Mouse (Mus musculus): ENCODE measurements around the gene Slit3.

The Slit3 gene

DNA sequence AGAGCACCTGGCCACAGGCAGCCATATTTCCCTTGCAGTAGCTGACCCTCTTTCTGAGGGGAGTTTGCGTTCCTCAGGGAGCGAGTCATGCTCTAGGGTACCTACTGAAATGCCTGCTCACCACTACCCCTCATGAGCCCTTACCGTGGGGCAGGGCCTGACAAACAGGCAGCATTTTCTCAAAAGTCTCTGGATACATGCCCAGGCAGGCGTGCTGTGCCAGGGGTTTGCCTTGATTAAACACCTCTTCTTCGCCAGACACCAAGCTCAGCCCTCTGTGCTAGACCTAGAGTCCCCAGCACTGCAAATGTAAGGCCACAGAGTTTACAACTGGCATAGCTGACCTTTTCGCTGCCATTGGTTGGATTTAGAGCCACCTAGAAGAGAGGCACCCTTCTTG is 345.7 kb downstream of the Slit3 start:
- DNase-seq (ENCODE audit: low spot score in 2 of 2) = no peak

DNA sequence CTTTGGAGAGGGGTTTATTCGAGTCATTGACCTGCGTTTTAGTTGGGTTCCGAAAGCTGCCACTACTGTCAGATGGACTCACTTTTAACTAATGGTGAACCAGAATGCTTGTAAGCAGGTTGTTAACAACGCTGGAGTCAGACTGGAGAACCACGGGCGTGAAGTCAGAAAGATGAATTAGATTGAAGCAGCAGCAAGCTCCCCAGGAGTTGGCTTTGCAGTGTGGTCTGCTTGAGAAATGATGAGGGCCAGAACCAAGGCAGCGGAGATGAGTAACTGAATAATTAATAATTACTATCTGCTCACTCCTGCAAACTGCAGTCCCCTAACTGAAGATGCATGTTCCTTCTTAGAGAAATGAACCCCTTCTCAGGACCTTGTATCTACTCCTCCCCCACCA is 347.8 kb downstream of the Slit3 start:
- DNase-seq (ENCODE audit: low spot score in 2 of 2) = no peak

DNA sequence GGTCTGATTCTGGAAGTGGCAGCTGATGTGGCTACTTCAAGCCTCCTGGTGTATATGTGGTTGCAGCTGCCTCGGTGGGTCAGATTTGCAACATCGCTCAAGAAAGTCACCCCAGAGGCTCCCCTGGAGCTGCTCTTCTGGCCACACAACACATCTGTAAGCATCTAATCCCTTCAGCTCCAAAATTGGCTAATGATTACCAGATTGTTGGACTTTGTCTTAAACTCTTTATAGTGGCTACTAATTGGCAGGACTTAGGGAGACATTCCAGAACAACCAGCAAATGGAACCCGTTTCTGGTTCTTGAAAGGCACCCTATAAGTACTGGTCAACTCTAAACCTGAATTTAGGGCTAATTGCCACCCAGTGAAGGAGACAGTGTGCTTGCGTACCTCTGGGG is 348.9 kb downstream of the Slit3 start:
- no peak for DNase-seq (ENCODE audit: low spot score in 2 of 2)

DNA sequence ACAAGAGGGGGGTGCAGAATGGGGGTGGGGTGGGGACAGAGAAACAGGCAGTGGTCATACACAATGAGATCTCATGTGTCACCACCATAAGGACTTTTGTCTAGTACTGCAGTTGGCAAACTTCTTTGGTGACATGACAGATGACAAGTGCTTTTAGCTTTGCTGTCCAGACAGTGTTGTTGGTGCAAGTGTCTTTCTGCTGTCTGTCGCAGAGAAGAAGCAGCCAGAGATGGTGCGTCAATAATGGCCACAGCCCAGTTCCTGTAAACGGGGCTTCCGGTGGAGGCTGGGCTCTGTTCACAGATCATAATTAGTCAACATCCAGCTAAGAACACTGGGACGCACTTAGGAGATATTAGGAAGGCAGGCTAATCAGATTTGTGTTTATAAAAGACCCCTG is 349.8 kb downstream of the Slit3 start:
- no peak for DNase-seq (ENCODE audit: low spot score in 2 of 2)

DNA sequence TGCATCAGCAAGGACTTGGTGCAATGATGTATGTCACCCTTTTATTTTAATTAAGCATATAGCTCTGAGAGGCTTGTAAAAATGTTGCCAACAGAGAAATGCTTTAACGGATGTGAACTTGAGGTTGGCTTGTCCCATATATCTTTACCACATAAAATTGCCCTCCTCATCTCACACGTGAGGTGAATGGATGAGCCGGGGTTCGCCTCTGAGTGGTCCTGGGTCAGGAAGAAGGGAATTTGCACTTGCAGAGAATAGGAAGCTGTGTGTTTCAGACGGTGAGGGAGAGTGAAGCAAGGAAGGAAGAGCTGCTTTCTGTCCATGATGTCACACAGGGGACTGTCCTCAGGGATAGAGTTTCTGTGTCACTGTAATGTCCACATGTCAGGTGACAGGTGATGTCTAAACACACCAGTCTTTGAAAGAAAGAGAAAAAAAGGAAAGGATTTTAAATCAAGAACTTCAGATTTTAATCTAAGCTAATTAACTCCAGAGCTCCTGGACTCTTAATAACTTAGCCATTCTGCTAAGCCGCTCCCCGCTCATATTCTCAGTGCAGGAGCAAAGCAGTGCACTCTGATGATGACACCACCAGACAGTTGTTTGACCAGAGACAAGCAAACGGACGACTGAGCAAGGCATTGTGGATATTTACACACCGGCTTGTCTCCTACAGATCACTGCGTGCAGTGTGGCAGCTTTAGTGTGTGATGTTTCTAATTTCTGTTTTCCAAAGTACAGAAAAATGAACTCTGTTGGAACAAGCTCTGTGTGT is 352.0 kb downstream of the Slit3 start:
- no peak for DNase-seq (ENCODE audit: low spot score in 2 of 2)

DNA sequence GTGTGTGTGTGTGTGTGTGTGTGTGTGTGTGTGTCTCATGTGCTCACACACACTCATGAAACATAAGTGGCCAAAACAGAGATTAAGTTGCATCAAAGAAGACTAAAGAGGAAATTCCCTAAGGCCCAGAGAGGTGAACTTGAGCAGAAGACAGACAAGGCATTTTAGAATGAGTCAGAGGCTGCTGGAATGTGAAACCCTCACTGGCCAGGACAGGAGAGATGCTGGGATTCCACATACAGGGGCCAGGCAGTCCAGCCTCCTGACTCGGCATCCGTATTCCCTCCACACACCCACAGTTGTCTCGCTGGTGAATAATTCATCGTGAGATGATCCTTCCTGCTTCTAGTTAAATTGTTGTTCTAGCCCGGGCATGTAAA is 352.6 kb downstream of the Slit3 start:
- no peak for DNase-seq (ENCODE audit: low spot score in 2 of 2)

DNA sequence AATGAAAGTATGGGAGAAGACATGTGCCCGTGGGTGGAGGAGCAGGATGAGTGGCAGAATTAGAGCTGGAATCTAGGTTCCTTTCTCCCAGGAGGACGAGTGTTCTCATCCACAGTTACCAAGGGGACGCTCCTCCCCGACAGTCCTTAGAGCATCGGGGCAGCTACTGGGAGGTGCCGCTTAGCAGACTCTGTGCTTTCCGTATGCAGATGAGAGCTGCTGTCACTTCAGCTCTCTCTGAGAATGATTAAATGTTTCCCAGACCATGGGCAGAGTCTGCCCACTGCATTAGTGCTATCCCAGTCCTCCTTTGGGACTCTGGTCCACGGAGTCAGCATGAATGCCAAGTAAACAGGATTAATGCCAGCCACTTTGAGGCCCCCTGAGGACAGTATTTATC is 359.1 kb downstream of the Slit3 start:
- no peak for DNase-seq (ENCODE audit: low spot score in 2 of 2)

DNA sequence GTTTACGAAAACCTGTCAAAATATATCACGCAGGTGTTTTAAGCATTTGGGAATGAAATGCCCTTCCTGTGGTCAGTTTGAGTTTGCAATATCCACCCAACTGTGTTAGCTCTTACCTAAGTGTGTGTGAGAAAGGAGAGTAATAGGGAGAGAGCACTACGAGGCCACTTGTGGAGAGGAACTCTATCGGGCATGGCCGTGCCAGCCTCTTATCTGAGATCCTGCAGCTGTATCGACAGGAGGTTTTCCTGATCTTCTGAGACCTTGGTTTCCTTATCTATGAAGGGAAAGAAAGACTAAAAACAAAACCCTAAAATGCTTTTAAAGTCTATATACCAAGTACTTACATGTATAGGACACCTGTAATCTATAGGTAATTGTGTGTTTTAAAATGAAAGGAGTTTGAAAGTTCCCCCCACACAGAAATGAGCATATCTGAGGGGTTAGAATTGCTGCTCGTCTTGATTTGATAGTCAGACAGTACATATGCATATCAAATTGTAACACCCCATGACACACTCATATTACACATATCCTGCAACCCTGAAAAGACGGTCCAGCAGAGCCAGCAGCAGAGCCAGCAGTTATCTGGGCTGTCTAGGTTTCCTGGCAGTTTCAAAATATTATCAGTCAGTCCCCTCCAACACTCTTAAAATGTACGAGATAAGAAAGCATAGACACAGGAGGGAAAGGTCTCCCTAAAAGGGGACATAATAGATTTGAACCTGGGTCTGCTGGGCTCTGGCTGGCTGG is 360.8 kb downstream of the Slit3 start:
- no peak for DNase-seq (ENCODE audit: low spot score in 2 of 2)

DNA sequence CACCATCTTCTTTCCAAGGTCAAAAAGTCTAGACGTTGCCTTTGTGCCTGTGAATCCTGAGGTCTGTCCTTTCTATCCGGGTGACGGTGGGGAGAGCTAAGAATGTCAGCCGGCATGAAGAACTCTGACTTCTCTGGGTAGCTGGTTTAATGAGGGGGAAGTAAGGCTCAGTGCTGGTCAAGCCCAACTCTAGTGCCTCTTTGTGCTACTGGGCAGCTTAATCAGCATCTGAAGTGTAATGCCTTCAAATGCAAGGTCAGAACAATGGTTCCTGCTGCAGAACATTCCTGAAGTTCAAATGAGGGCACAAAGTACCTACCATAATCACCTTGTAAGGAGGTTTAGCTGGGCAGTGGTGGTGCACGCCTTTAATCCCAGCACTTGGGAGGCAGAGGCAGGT is 366.9 kb downstream of the Slit3 start:
- DNase-seq (ENCODE audit: low spot score in 2 of 2) = no peak

DNA sequence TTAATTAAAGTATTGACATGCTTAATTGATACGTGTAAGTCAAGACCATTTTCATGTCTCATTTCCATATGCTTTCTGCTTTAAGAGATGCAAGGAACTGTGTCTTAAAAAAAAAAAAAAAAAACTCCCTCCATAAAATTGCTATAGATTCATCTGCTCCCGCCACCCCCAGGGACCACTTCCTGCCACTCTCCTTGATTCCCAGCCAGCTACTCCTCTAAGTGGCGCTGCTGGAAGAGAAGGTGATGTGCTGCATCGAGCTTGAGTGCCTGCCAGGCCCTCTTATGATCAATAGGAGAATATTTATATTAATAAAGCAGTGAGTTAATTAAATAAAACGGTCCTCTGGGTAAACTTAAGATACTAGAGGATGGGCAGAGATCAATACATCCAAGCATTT is 370.7 kb downstream of the Slit3 start:
- DNase-seq (ENCODE audit: low spot score in 2 of 2) = no peak

DNA sequence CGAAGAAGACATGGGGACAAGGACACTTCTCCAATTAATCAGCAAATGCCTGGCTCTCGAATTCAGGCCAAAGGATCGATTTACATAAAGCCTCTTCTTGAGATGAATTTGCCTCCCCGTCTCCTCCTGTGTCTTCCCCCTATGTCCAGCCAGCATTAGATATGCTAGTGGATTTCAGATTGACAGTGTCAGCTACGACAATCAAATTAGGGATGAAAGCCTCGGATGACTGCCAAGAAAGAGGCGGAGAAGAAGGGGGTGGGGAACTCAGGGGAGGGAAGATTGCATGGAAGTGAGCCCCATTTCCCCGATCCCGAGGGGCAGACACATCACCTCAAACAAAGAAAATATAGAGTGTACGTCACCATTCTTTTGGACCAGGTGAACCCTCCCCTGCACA is 375.9 kb downstream of the Slit3 start:
- no peak for DNase-seq (ENCODE audit: low spot score in 2 of 2)

DNA sequence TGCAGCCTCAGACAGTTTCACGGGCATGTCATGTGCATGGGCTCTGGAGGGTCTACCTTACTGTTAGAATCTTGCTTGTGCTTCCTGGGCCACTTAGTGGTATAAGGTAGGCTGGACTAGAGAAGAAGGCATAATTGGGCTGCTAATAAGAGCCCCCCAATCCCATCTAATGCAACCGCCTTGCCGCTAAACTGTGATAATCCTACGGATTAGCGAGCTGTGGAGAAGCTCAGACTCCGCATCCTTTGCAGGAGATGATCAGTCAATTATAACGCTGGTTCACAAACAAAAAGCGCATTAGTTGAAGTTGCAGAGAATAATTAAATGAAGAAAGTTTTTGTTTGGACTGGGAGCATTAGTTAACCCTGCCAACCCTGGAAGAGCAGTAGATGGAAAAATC is 376.9 kb downstream of the Slit3 start:
- no peak for DNase-seq (ENCODE audit: low spot score in 2 of 2)

DNA sequence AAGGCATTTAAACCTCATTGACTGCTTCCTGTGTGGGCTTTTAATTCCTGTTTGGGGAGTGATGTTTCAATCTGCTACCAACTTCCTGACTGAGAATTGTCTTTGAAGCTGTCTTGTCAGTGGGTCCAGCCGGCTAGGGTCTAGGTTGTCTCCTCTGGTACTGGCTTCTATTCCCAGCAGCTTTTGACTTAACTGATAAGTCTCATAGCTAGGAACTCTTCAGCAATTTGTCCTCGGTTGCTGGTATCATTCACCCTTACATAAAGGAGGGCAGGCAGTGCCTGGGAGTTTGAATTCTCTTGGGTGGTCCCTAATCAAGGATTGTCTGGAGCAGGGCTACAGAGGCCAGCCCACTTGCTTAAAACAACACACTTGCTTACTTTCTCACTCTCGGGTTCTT is 381.1 kb downstream of the Slit3 start:
- no peak for DNase-seq (ENCODE audit: low spot score in 2 of 2)

DNA sequence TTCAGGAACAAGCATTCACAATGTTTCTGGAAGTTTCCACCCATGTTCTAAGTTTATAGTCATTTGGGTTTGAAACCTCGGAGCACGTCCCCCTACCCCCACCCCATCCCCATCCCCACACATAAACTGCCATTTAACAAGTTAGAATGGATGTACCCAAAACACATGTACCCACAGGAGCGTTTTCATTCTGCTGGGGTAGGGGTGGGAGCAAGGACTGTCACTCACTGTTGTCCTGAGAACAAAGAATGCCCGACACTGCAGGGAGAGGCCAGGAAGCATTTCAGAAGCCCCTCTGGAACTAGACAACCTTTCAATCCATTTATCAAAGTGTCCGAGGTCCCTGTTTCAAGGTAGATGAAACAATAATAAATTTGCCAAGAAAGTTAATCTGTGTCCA is 383.0 kb downstream of the Slit3 start:
- no peak for DNase-seq (ENCODE audit: low spot score in 2 of 2)

DNA sequence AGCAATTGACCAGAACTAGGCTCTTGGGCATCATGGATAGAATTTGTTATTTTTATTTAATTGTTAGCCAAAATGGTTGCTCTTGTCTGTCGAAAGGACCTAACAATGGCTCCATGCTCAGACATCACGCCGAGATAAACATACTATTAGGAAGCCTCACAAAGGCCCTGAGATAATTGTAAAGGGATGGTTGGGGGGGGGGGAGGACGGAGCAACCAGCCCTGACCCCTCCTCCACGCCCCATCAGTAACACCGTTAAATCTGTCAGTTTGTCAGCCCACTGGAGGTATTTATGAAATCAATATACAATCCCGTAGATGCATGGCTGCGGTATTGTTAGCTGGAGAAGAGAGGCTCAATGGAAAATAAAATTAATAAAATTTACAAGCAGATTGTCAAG is 383.9 kb downstream of the Slit3 start:
- DNase-seq (ENCODE audit: low spot score in 2 of 2) = no peak

DNA sequence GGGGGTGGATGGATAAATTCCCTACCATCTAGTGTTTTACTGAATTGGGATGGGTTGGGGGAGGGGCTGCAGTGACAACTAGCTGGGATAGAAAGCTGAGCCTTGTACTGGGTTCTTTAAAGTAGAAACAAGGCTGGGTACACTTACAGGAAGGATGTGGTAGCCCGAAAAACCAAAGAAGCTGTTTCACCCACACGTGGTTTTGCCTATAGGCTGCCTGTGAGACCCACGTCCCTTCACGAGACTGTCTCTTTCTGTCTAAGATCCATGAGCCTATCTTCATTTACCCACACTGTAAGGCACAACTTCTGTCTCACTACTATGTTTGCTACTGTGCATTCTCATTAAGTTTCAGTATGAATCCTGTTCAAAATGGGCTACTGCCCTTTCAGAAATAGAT is 384.3 kb downstream of the Slit3 start:
- no peak for DNase-seq (ENCODE audit: low spot score in 2 of 2)

DNA sequence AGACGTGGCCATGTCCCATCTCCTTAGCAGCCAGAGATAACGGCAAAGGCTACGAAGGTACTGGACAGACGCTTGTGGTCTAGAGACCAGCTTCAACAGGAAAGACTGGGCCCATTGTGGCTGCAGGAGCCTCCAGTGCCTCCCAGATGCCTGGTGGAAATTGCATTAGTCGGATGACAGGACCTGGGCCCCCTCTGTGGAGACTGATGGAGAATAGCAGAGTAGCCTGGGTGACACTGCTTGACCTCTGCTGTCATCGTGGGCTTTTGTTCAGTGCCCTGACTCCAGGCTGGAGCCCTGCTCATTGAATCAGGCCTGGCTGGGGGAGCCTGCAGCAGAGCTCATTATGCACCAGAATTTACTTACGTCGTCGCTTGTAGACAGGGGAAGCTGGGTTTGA is 384.8 kb downstream of the Slit3 start:
- no peak for DNase-seq (ENCODE audit: low spot score in 2 of 2)

DNA sequence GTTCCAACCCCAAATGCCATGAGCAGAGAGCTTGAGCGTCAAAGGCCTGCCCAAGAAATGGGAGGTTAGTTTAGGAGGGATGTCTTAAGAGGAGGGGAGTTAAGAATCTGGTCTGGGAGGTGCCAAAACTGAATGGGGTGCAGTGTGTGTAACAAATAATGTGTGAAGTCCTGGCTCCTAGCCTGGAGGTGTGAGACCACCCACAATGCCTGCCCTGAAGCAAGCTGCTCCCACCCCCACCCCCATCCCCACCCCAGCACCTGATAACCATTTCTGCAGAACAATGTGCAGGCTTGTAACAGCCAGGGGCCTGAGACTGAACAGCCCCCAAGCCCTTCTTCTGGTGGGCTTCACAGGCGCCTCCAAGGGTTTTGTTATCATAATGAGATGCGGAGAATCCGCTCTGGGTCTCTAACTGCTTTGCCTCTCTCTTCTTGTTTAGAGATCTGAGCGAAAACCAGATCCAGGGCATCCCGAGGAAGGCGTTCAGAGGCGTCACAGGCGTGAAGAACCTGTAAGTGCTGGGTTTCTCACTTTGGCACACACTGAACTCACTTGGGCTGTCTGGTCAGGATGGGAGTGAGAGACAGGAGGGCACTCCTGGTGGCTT is 386.9 kb downstream of the Slit3 start:
- no peak for DNase-seq (ENCODE audit: low spot score in 2 of 2)

DNA sequence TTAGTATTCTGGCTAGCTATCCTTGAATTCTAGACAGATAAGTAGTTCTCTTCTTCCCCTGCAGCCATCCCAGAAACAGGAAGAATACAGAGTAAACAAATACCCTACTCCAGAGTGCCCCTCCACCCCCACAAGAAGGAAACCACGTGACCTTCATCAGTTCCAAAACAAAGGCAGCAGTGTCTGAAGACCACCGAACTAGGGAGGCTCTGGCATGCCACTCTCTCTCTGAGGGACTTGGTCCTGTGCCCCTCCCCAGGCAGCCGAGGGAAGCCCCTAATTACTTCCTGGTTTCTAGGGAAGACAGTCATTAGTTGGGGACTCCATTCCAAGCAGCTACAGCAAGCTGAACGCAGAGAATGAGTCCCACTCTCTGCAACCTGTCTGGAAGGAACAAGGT is 391.7 kb downstream of the Slit3 start:
- DNase-seq (ENCODE audit: low spot score in 2 of 2) = no peak

DNA sequence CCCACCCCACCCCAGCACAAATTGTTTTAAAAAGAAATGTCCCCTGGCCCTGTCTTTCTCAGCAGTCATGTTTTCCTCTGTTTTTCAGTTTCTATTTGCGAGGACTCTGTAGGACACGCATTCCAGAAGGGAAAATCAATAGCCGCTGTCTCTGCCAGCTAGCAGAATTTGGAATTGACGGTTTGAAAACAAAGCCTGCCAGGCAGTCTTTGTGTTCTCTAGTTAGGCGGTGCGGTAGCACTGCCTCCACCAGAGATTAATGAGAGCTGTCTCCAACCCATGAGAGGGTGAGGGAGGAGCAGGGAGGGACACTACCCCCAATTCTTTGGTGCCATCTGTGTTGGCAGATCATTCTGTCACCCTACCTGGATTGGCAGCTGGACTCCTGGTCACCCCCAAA is 392.3 kb downstream of the Slit3 start:
- DNase-seq (ENCODE audit: low spot score in 2 of 2) = no peak

DNA sequence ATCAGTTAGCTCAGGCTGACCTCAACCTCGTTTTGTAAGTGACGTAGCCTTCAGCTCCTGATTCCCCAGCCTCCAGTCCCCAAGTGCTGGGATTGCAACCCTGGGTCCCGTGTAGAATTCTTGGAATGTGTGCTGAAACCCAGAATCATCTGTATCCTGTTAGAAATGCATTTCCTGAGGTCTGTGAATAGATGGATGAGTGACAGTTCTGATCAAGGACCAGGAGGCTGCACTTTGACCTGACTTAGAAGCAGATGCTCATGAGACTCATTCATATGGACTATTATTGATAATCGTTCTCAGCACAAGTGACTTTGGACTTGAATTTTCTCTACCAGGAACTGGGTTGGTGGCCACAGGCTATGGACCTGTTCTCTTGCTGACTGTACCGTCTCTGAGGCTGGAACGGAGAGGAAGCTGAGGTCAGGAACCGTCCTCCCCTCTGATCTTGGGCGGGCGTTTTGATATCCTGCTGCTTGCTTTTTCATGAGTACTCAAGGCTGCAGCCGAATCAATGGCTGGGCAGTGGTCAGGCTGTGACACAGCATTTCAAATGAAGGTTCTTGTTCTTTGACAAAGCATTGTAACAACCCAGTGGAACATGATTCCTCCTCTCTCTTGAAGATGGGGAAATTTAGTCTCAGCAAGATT is 401.9 kb downstream of the Slit3 start:
- DNase-seq (ENCODE audit: low spot score in 2 of 2) = no peak

DNA sequence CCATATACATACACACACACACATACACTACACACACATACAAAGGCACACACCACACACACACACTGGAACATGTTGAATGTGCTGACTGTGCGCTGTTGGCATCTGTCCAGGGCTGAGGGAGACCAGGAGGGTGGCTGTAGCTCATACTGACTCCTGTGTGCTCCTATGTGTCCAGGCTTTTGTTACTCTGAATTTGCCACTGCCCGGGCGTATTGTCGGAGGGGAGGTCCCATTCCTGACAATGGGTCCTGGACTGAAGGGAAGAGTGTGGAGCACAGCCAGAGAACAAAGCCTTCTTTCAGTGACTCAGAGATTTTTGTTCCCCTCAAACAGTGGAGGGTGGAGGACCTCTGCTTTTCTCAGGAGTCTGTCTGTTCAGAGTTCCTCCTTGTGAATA is 402.7 kb downstream of the Slit3 start:
- DNase-seq (ENCODE audit: low spot score in 2 of 2) = no peak

Measured in urinary bladder, postnatal 36 days (tissue).